In the genomic region with DNA sequence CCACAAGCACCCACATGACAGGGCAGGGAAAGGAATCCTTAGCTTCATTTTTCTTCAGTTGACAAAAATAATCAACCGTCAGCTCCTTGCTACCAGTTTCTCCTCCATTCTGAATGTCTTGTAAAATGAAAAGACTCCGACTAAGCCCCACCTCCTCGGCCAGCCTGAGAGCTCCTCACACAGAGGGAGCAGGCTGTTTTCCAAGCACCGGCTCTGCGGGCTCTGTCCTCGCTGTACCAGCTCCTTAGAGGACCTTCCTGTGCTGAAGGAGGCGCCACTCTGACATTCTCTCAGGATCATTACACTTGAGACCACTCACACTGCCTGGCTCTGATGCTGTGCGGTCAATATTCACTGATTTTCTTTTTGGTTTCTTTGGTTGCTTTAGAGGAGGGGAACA, we compare ENCODE assay signal across 28 mouse cellular contexts.
"Had no signal": no experiment of that assay in that cellular context is flagged by ENCODE, and none has a peak within 500 bp of the region (broad histone marks: within the 10 kb centered on the region; RNA-seq: fewer than 3 reads in every experiment).

No protein-coding gene starts in this region.

- H3K9me3 ChIP-seq: embryonic facial prominence, embryonic 10.5 days; embryonic facial prominence, embryonic 12.5 days; embryonic facial prominence, embryonic 13.5 days; embryonic facial prominence, embryonic 15.5 days; forebrain, embryonic 10.5 days; forebrain, embryonic 12.5 days; forebrain, embryonic 13.5 days; forebrain, embryonic 15.5 days had no signal

- H3K4me1 ChIP-seq: embryonic facial prominence, embryonic 10.5 days; embryonic facial prominence, embryonic 12.5 days; embryonic facial prominence, embryonic 13.5 days; embryonic facial prominence, embryonic 15.5 days; forebrain, embryonic 10.5 days; forebrain, embryonic 12.5 days; forebrain, embryonic 13.5 days; forebrain, embryonic 15.5 days had no signal

- H3K27me3 ChIP-seq: embryonic facial prominence, embryonic 12.5 days; embryonic facial prominence, embryonic 13.5 days; embryonic facial prominence, embryonic 15.5 days; forebrain, embryonic 12.5 days; forebrain, embryonic 13.5 days; forebrain, embryonic 15.5 days had no signal

- ATAC-seq: forebrain, embryonic 13.5 days; forebrain, embryonic 14.5 days; forebrain, embryonic 15.5 days; forebrain, embryonic 16.5 days; forebrain, postnatal 0 days had no signal

- H3K9ac ChIP-seq: embryonic facial prominence, embryonic 12.5 days; embryonic facial prominence, embryonic 13.5 days; embryonic facial prominence, embryonic 15.5 days; forebrain, embryonic 12.5 days; forebrain, embryonic 13.5 days; forebrain, embryonic 15.5 days; forebrain, postnatal 0 days had no signal

- DNase-seq: cerebellum, adult 18-20 months; cerebellum, adult 2 months; cerebellum, adult 8-10 months; cerebellum, adult 9-10 months; cerebellum, adult 9-11 months; cerebellum, postnatal 14 days; cerebellum, postnatal 25 days; cerebellum, postnatal 36 days; embryo, embryonic 11 days; forebrain, postnatal 0 days; gastrocnemius, adult 2 months; gastrocnemius, postnatal 10 days; gastrocnemius, postnatal 14 days; gastrocnemius, postnatal 25 days; gastrocnemius, postnatal 36 days; heart, adult 18-20 months; heart, adult 2 months had no signal

- H3K4me3 ChIP-seq: embryonic facial prominence, embryonic 10.5 days; embryonic facial prominence, embryonic 12.5 days; embryonic facial prominence, embryonic 13.5 days; embryonic facial prominence, embryonic 15.5 days; erythroblast, embryonic 14.5 days; forebrain, embryonic 10.5 days; forebrain, embryonic 12.5 days; forebrain, embryonic 13.5 days; forebrain, embryonic 15.5 days; gastrocnemius, adult 2 months; heart, adult 2 months had no signal

- H3K27ac ChIP-seq: embryonic facial prominence, embryonic 10.5 days; embryonic facial prominence, embryonic 12.5 days; embryonic facial prominence, embryonic 13.5 days; embryonic facial prominence, embryonic 15.5 days; forebrain, embryonic 10.5 days; forebrain, embryonic 12.5 days; forebrain, embryonic 13.5 days; forebrain, embryonic 15.5 days; gastrocnemius, adult 2 months; heart, adult 2 months had no signal

- H3K4me2 ChIP-seq: embryonic facial prominence, embryonic 12.5 days; embryonic facial prominence, embryonic 13.5 days; embryonic facial prominence, embryonic 15.5 days; forebrain, embryonic 12.5 days; forebrain, embryonic 13.5 days; forebrain, embryonic 15.5 days had no signal
